ENCODE assay signal across 8 mouse cellular contexts in the genomic region with DNA sequence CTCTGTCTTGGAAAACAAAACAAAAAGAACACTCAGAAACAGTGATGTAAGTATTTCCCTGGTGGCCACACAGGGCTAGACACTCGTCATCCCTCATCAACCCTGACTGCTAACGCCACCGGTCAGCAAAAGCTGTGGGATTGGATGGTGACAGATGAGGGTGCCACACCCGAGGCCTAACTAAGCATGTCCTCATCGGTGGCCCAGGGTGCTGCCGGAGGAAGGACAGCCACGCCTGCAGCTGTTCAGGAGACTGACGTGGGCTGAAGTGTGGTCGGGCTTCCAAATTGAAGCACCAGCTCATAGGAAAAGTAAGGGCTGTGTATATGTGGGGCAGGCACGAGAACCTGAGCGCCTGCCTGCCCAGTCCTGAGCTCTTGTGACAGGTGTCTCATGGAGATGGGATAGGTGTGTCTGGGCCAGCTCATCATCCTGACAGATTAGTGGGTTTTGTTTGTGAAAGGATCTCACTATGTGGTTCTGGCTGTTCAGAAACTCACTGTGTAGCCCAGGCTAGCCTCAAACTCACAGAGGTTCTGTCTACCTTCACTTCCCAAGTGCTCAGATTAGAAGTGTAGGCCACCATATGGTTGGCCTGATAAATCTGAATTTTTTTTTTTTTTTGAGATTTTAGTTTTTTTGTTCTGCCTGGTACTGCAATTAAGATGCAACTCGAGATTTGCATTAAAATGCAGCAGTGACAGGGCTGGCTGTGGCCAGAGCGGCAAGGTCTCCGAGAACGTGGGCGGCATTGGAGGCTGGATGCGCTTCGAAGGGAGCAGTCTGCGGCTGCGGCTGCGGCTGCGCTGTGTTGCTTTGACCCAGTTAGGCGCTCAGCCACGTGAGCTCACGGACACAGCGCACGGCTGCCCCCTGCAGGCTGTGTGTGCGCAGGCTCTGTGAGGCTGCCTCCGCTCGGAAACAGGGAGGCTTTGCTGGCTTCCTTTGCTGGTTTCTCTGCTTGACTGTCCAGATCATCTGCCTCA. TPM values are rescaled to one million over a fixed set of nuclear protein-coding genes. Genes with fewer than 3 reads are reported as not detected.
DNase-seq lines count a peak whose midpoint lies in the region; ATAC-seq and TF ChIP-seq lines count a peak whose summit lies in the region.

No protein-coding gene starts in this region.

- no peak overlapping the region for H3K27ac ChIP-seq in bone marrow macrophage, adult 2 months (ENCODE audit: insufficient read depth, low read depth, low read length)
- H3K27ac ChIP-seq in embryonic fibroblast, embryonic 13.5 days (ENCODE audit: insufficient read depth, low read length) = no peak overlapping the region
- no peak overlapping the region for H3K27ac ChIP-seq in heart, embryonic 11.5 days (ENCODE audit: low read depth, low read length)
- H3K27ac ChIP-seq in kidney, embryonic 15.5 days = no peak overlapping the region
- H3K27ac ChIP-seq in liver, adult 2 months (replicated peaks; ENCODE audit: insufficient read depth, low read depth, low read length) = no peak overlapping the region

- H3K79me2 ChIP-seq in C2C12 (ENCODE audit: control insufficient read depth, insufficient read depth) (no peaks in the 10 kb centered on the region), myocyte (ENCODE audit: control insufficient read depth, insufficient read depth) (no peaks in the 10 kb centered on the region)
- no peaks in the 10 kb centered on the region for H3K79me2 ChIP-seq in liver, adult 2 months (ENCODE audit: control insufficient read depth, insufficient read depth, low read length)

- no peak overlapping the region for H3K9ac ChIP-seq in heart, embryonic 11.5 days (ENCODE audit: low read depth, low read length)
- no peak overlapping the region for H3K9ac ChIP-seq in kidney, embryonic 15.5 days
- no peak overlapping the region for H3K9ac ChIP-seq in liver, adult 2 months (ENCODE audit: low read depth, low read length)

- peak; percentile 64 for DNase-seq in liver, adult 2 months (ENCODE audit: extremely low read depth, low read depth, low spot score)
- DNase-seq in spleen, postnatal 4 days (ENCODE audit: low spot score in 2 of 2) = peak; percentile 81 to 91

- no peaks in the 10 kb centered on the region for H3K79me3 ChIP-seq in C2C12 (ENCODE audit: low read depth)

- peak overlapping the region; percentile 27; the same call in 1 of the 2 replicates for H3K4me2 ChIP-seq in heart, embryonic 11.5 days
- H3K4me2 ChIP-seq in kidney, embryonic 15.5 days = peak overlapping the region; percentile 43
- peak overlapping the region; percentile 64 for H3K4me2 ChIP-seq in myocyte (ENCODE audit: low read depth)

- no peak overlapping the region for H3ac ChIP-seq in C2C12 (ENCODE audit: control insufficient read depth, insufficient read length, low read depth)
- H3ac ChIP-seq in myocyte (ENCODE audit: control insufficient read depth, insufficient read length) = no peak overlapping the region

- peak; percentile 97 for TF ChIP-seq CTCF in C2C12 (IDR thresholded peaks at IDR 0.05; ENCODE audit: control insufficient read depth, insufficient read depth, insufficient read length)
- peak; percentile 22; the same call in 1 of the 2 replicates for TF ChIP-seq CTCF in bone marrow macrophage, adult 2 months (IDR thresholded peaks at IDR 0.05; ENCODE audit: low read depth, low read length)
- peak; percentile 98 for TF ChIP-seq CTCF in embryonic fibroblast, embryonic 13.5 days (IDR thresholded peaks at IDR 0.05; ENCODE audit: borderline replicate concordance, insufficient read depth, low read length)
- peak; percentile 96 for TF ChIP-seq CTCF in liver, adult 2 months (IDR thresholded peaks at IDR 0.05; ENCODE audit: low read depth, low read length)

- no peaks in the 10 kb centered on the region for H3K9me3 ChIP-seq in heart, embryonic 11.5 days (replicated peaks; ENCODE audit: control insufficient read depth, low read length)
- H3K9me3 ChIP-seq in kidney, embryonic 15.5 days (replicated peaks) = no peaks in the 10 kb centered on the region

- TF ChIP-seq POLR2A in bone marrow macrophage, adult 2 months (IDR thresholded peaks at IDR 0.05; ENCODE audit: borderline replicate concordance, low read depth, low read length) = no peak
- 0 out of 2 replicates have a peak, but pooled peaks have one; percentile 20 for TF ChIP-seq POLR2A in embryonic fibroblast, embryonic 13.5 days (IDR thresholded peaks at IDR 0.05; ENCODE audit: low read depth, low read length)
- TF ChIP-seq POLR2A in liver, adult 2 months (IDR thresholded peaks at IDR 0.05; ENCODE audit: extremely low read depth, insufficient read depth, low read length) = no peak
- no peak for TF ChIP-seq POLR2A in myocyte (IDR thresholded peaks at IDR 0.05; ENCODE audit: insufficient read length, low read depth)

- WGBS in heart, embryonic 11.5 days (ENCODE audit: insufficient replicate concordance) = 31% methylated on average over 30 of the region's 30 CpGs
- WGBS in kidney, embryonic 15.5 days = 30% methylated on average over 30 of the region's 30 CpGs
- WGBS in liver, adult 2 months = 34% methylated on average over 30 of the region's 30 CpGs

- H3K4me1 ChIP-seq in bone marrow macrophage, adult 2 months (ENCODE audit: control insufficient read depth, insufficient read depth, low read length) = peaks cover 3% of the 10 kb centered on the region; the same call in 1 of the 2 replicates
- H3K4me1 ChIP-seq in embryonic fibroblast, embryonic 13.5 days (ENCODE audit: control insufficient read depth, insufficient read depth, low read length) = no peaks in the 10 kb centered on the region
- peaks cover 3% of the 10 kb centered on the region; the same call in 1 of the 2 replicates for H3K4me1 ChIP-seq in heart, embryonic 11.5 days (ENCODE audit: control insufficient read depth, insufficient read depth, low read length)
- peaks cover 14% of the 10 kb centered on the region; the same call in 1 of the 2 replicates for H3K4me1 ChIP-seq in kidney, embryonic 15.5 days
- H3K4me1 ChIP-seq in liver, adult 2 months (ENCODE audit: control insufficient read depth, insufficient read depth, low read length) = no peaks in the 10 kb centered on the region

- H3K4me3 ChIP-seq in C2C12 (ENCODE audit: insufficient read depth, poor library complexity, severe bottlenecking) (no peak overlapping the region), myocyte (no peak overlapping the region)
- H3K4me3 ChIP-seq in bone marrow macrophage, adult 2 months (ENCODE audit: insufficient read depth, low read length) = no peak overlapping the region
- no peak overlapping the region for H3K4me3 ChIP-seq in embryonic fibroblast, embryonic 13.5 days (ENCODE audit: insufficient read depth, low read length)
- H3K4me3 ChIP-seq in heart, embryonic 11.5 days (ENCODE audit: low read depth, low read length) = no peak overlapping the region
- H3K4me3 ChIP-seq in kidney, embryonic 15.5 days (replicated peaks) = no peak overlapping the region
- H3K4me3 ChIP-seq in liver, adult 2 months (ENCODE audit: insufficient read depth, low read depth, low read length) = no peak overlapping the region

- ATAC-seq in heart, embryonic 11.5 days (replicated peaks; ENCODE audit: insufficient number of reproducible peaks, low FRiP score, low TSS enrichment) = peak; percentile 74
- peak; percentile 92 for ATAC-seq in kidney, embryonic 15.5 days (replicated peaks; ENCODE audit: low FRiP score)

- H3K36me3 ChIP-seq in C2C12 (ENCODE audit: control insufficient read depth, insufficient read depth) (no peaks in the 10 kb centered on the region), myocyte (ENCODE audit: control insufficient read depth, insufficient read depth) (no peaks in the 10 kb centered on the region)
- no peaks in the 10 kb centered on the region for H3K36me3 ChIP-seq in heart, embryonic 11.5 days (ENCODE audit: control insufficient read depth, insufficient read depth, low read length)
- H3K36me3 ChIP-seq in kidney, embryonic 15.5 days = peaks cover 25% of the 10 kb centered on the region
- H3K36me3 ChIP-seq in liver, adult 2 months (ENCODE audit: control insufficient read depth, insufficient read depth, low read length) = no peaks in the 10 kb centered on the region

- H3K27me3 ChIP-seq in C2C12 (ENCODE audit: control insufficient read depth, insufficient read depth, insufficient read length) = no peaks in the 10 kb centered on the region
- no peaks in the 10 kb centered on the region for H3K27me3 ChIP-seq in heart, embryonic 11.5 days (ENCODE audit: control insufficient read depth, insufficient read depth, low read length)
- no peaks in the 10 kb centered on the region for H3K27me3 ChIP-seq in kidney, embryonic 15.5 days
- H3K27me3 ChIP-seq in liver, adult 2 months (ENCODE audit: control insufficient read depth, insufficient read depth, low read length) = no peaks in the 10 kb centered on the region
- H3K27me3 ChIP-seq in myocyte (ENCODE audit: control insufficient read depth, insufficient read depth, insufficient read length) = no peaks in the 10 kb centered on the region

RNA-seq across cellular contexts. Expression of a gene that starts 19.1 kb away (rescaled TPM):
- polyA plus RNA-seq in C2C12 (2012; fragmentation: generic; extraction: Trizol) = 29.9 TPM
- 34.5 and 38.7 TPM in 2 replicates for polyA plus RNA-seq in bone marrow macrophage, adult 2 months (2012; ENCODE audit: insufficient read depth, insufficient read length, missing spikeins)
- 29.9 and 38.2 TPM in 2 replicates for polyA plus RNA-seq in embryonic fibroblast, embryonic 13.5 days (2011; ENCODE audit: insufficient read length, low read depth, missing spikeins)
- polyA plus RNA-seq in heart, embryonic 11.5 days (2014; fragmentation: Nextera tagmentation; extraction: Ambion mirVana) = 50.0 and 51.3 TPM in 2 replicates
- 53.5 and 57.4 TPM in 2 replicates for polyA plus RNA-seq in kidney, embryonic 15.5 days (2015; fragmentation: Nextera tagmentation; extraction: Ambion mirVana)
- total RNA-seq in liver, adult 2 months (2014; rRNA removed) = 21.3 and 24.3 TPM in 2 replicates
- 58.2 and 78.4 TPM in 2 replicates for polyA plus RNA-seq in liver, adult 2 months (2012; rRNA removed)
- 54.6 TPM for polyA plus RNA-seq in myocyte (2012; fragmentation: generic; extraction: Trizol)

RNA-seq across cellular contexts. Expression of a gene that starts 19.1 kb away (rescaled TPM):
- polyA plus RNA-seq in C2C12 (2012; fragmentation: generic; extraction: Trizol) = 20.6 TPM
- polyA plus RNA-seq in bone marrow macrophage, adult 2 months (2012; ENCODE audit: insufficient read depth, insufficient read length, missing spikeins) = 15.1 and 18.1 TPM in 2 replicates
- polyA plus RNA-seq in embryonic fibroblast, embryonic 13.5 days (2011; ENCODE audit: insufficient read length, low read depth, missing spikeins) = 29.3 and 35.9 TPM in 2 replicates
- polyA plus RNA-seq in heart, embryonic 11.5 days (2014; fragmentation: Nextera tagmentation; extraction: Ambion mirVana) = 41.8 and 42.8 TPM in 2 replicates
- 51.4 and 53.6 TPM in 2 replicates for polyA plus RNA-seq in kidney, embryonic 15.5 days (2015; fragmentation: Nextera tagmentation; extraction: Ambion mirVana)
- 9.5 and 10.1 TPM in 2 replicates for total RNA-seq in liver, adult 2 months (2014; rRNA removed)
- polyA plus RNA-seq in liver, adult 2 months (2012; rRNA removed) = 6.7 and 7.7 TPM in 2 replicates
- 20.3 TPM for polyA plus RNA-seq in myocyte (2012; fragmentation: generic; extraction: Trizol)

RNA-seq across cellular contexts. Expression of a gene that starts 26.5 kb away (rescaled TPM):
- polyA plus RNA-seq in C2C12 (2012; fragmentation: generic; extraction: Trizol) = 116 TPM
- polyA plus RNA-seq in bone marrow macrophage, adult 2 months (2012; ENCODE audit: insufficient read depth, insufficient read length, missing spikeins) = 70.9 and 71.7 TPM in 2 replicates
- polyA plus RNA-seq in embryonic fibroblast, embryonic 13.5 days (2011; ENCODE audit: insufficient read length, low read depth, missing spikeins) = 103 and 124 TPM in 2 replicates
- polyA plus RNA-seq in heart, embryonic 11.5 days (2014; fragmentation: Nextera tagmentation; extraction: Ambion mirVana) = 94.9 and 101 TPM in 2 replicates
- polyA plus RNA-seq in kidney, embryonic 15.5 days (2015; fragmentation: Nextera tagmentation; extraction: Ambion mirVana) = 81.8 and 98.5 TPM in 2 replicates
- total RNA-seq in liver, adult 2 months (2014; rRNA removed) = 15.3 and 18.8 TPM in 2 replicates
- polyA plus RNA-seq in liver, adult 2 months (2012; rRNA removed) = 11.7 and 17.4 TPM in 2 replicates
- polyA plus RNA-seq in myocyte (2012; fragmentation: generic; extraction: Trizol) = 252 TPM

RNA-seq across cellular contexts. Expression of a gene that starts 54.2 kb away (rescaled TPM):
- polyA plus RNA-seq in C2C12 (2012; fragmentation: generic; extraction: Trizol) = 32.1 TPM
- 1.2 and 2.4 TPM in 2 replicates for polyA plus RNA-seq in bone marrow macrophage, adult 2 months (2012; ENCODE audit: insufficient read depth, insufficient read length, missing spikeins)
- 9.0 and 13.0 TPM in 2 replicates for polyA plus RNA-seq in embryonic fibroblast, embryonic 13.5 days (2011; ENCODE audit: insufficient read length, low read depth, missing spikeins)
- polyA plus RNA-seq in heart, embryonic 11.5 days (2014; fragmentation: Nextera tagmentation; extraction: Ambion mirVana) = 3.4 and 4.6 TPM in 2 replicates
- 10.7 and 12.8 TPM in 2 replicates for polyA plus RNA-seq in kidney, embryonic 15.5 days (2015; fragmentation: Nextera tagmentation; extraction: Ambion mirVana)
- total RNA-seq in liver, adult 2 months (2014; rRNA removed) = 2.3 and 5.3 TPM in 2 replicates
- 17.9 and 33.1 TPM in 2 replicates for polyA plus RNA-seq in liver, adult 2 months (2012; rRNA removed)
- 17.7 TPM for polyA plus RNA-seq in myocyte (2012; fragmentation: generic; extraction: Trizol)

RNA-seq across cellular contexts. Expression of a gene that starts 60.0 kb away (rescaled TPM):
- polyA plus RNA-seq in C2C12 (2012; fragmentation: generic; extraction: Trizol) (61.4 TPM), myocyte (2012; fragmentation: generic; extraction: Trizol) (670 TPM)
- 388 and 396 TPM in 2 replicates for polyA plus RNA-seq in bone marrow macrophage, adult 2 months (2012; ENCODE audit: insufficient read depth, insufficient read length, missing spikeins)
- polyA plus RNA-seq in embryonic fibroblast, embryonic 13.5 days (2011; ENCODE audit: insufficient read length, low read depth, missing spikeins) = 43.8 and 84.3 TPM in 2 replicates
- polyA plus RNA-seq in heart, embryonic 11.5 days (2014; fragmentation: Nextera tagmentation; extraction: Ambion mirVana) = 454 and 458 TPM in 2 replicates
- 126 and 154 TPM in 2 replicates for polyA plus RNA-seq in kidney, embryonic 15.5 days (2015; fragmentation: Nextera tagmentation; extraction: Ambion mirVana)
- total RNA-seq in liver, adult 2 months (2014; rRNA removed) = 9.7 and 9.9 TPM in 2 replicates
- polyA plus RNA-seq in liver, adult 2 months (2012; rRNA removed) = 15.3 and 17.8 TPM in 2 replicates

Comparison
In these comparisons a context has a peak if more than half of its experiments do, and no peak if none do; other contexts are left out.
1. CTCF ChIP-seq: peak in every context shown above with its lines; median percentile 98 in embryonic fibroblast, embryonic 13.5 days; 97 in C2C12; 96 in liver, adult 2 months; 22 in bone marrow macrophage, adult 2 months.